Mouse (Mus musculus): ENCODE measurements around the gene Catsper4. TPM values are rescaled to one million over a fixed set of nuclear protein-coding genes. Genes with fewer than 3 reads are reported as not detected.
A peak's percentile ranks its signal among the peaks of the same experiment; 100 is the strongest.
"Not testable (repeated sequence)": the region's sequence is repeated elsewhere in the genome, so short reads cannot be mapped to it uniquely, and the experiment has no call there.

Gene Catsper4
- polyA plus RNA-seq (2014; fragmentation: Nextera tagmentation; extraction: Ambion mirVana) = 0.12 TPM in 1 of 2 replicates, not detected in the other

- Histone ChIP-seq H3K9ac (no peak within 1 kb of the TSS), H3K4me1 (ENCODE audit: insufficient read depth) (no peaks in the 10 kb centered on the region), H3K27ac (ENCODE audit: low read depth) (no peak within 1 kb of the TSS), H3K9me3 (ENCODE audit: low read depth, low read length) (no peaks in the 10 kb centered on the region), H3K4me3 (ENCODE audit: low read depth, low read length) (no peak within 1 kb of the TSS), H3K36me3 (ENCODE audit: insufficient read depth) (0 out of 2 replicates have a peak, but pooled peaks cover 3% of the 10 kb centered on the region), H3K27me3 (ENCODE audit: insufficient read depth, low read length) (no peaks in the 10 kb centered on the region), H3K4me2 (no peak within 1 kb of the TSS)
- ATAC-seq (ENCODE audit: insufficient read depth) (no peak), DNase-seq (peak; percentile 33)
- 55% methylated on average over 8 of the region's 8 CpGs for WGBS
- TF ChIP-seq CTCF (IDR thresholded peaks at IDR 0.05; ENCODE audit: low read depth) = peak; percentile 41; the same call in 1 of the 2 replicates
Measured at GRCm38 (mm10) chr4:134227194-134227593, at the start of gene Catsper4. Gene Catsper4 (minus strand): TSS chr4:134227383.

- Histone ChIP-seq H3K4me2 (peak overlapping the region; percentile 58), H3K4me3 (ENCODE audit: low read depth, low read length) (peak overlapping the region; percentile 25), H3K9ac (0 out of 2 replicates have a peak overlapping the region, but pooled peaks have one; percentile 20), H3K4me1 (ENCODE audit: insufficient read depth) (peaks cover 6% of the 10 kb centered on the region), H3K9me3 (ENCODE audit: low read depth, low read length) (no peaks in the 10 kb centered on the region), H3K27me3 (ENCODE audit: insufficient read depth, low read length) (no peaks in the 10 kb centered on the region), H3K36me3 (ENCODE audit: insufficient read depth) (peaks cover 31% of the 10 kb centered on the region), H3K27ac (ENCODE audit: low read depth) (peak overlapping the region; percentile 60)
- no peak for TF ChIP-seq CTCF (IDR thresholded peaks at IDR 0.05; ENCODE audit: low read depth)
- ATAC-seq (ENCODE audit: insufficient read depth) = peak; percentile 31; the same call in 1 of the 2 replicates
- DNase-seq = peak; percentile 80
- WGBS = 4% methylated on average over 14 of the region's 14 CpGs
Measured at GRCm38 (mm10) chr4:134273417-134274345, 46.5 kb upstream of the Catsper4 start.

- Histone ChIP-seq H3K9me3 (ENCODE audit: low read depth, low read length) (no peaks in the 10 kb centered on the region), H3K4me2 (peak overlapping the region; percentile 58), H3K36me3 (ENCODE audit: insufficient read depth) (peaks cover 25% of the 10 kb centered on the region), H3K27ac (ENCODE audit: low read depth) (peak overlapping the region; percentile 60; the same call in 1 of the 2 replicates), H3K4me1 (ENCODE audit: insufficient read depth) (peaks cover 6% of the 10 kb centered on the region), H3K4me3 (ENCODE audit: low read depth, low read length) (peak overlapping the region; percentile 25), H3K27me3 (ENCODE audit: insufficient read depth, low read length) (no peaks in the 10 kb centered on the region), H3K9ac (no peak overlapping the region)
- no peak for TF ChIP-seq CTCF (IDR thresholded peaks at IDR 0.05; ENCODE audit: low read depth)
- WGBS = 14% methylated on average over 13 of the region's 13 CpGs
- ATAC-seq (ENCODE audit: insufficient read depth) (no peak), DNase-seq (peak; percentile 59)
Measured at GRCm38 (mm10) chr4:134272731-134273416, 45.7 kb upstream of the Catsper4 start.

- Histone ChIP-seq H3K4me2 (no peak overlapping the region), H3K4me1 (ENCODE audit: insufficient read depth) (peaks cover 6% of the 10 kb centered on the region), H3K4me3 (ENCODE audit: low read depth, low read length) (no peak overlapping the region), H3K27ac (ENCODE audit: low read depth) (no peak overlapping the region), H3K36me3 (ENCODE audit: insufficient read depth) (peaks cover 16% of the 10 kb centered on the region), H3K9ac (no peak overlapping the region), H3K9me3 (ENCODE audit: low read depth, low read length) (no peaks in the 10 kb centered on the region), H3K27me3 (ENCODE audit: insufficient read depth, low read length) (no peaks in the 10 kb centered on the region)
- WGBS = 75% methylated on average over 7 of the region's 7 CpGs
- no peak for TF ChIP-seq CTCF (IDR thresholded peaks at IDR 0.05; ENCODE audit: low read depth)
- ATAC-seq (ENCODE audit: insufficient read depth) (no peak), DNase-seq (no peak)
Measured at GRCm38 (mm10) chr4:134271979-134272378, 44.8 kb upstream of the Catsper4 start.

GRCm38 (mm10) chr4:134269622-134270021 is 42.4 kb upstream of the Catsper4 start:
- not testable (repeated sequence) for ATAC-seq (ENCODE audit: insufficient read depth); H3K27ac ChIP-seq (ENCODE audit: low read depth); H3K4me3 ChIP-seq (ENCODE audit: low read depth, low read length); DNase-seq; H3K4me2 ChIP-seq; H3K27me3 ChIP-seq (ENCODE audit: insufficient read depth, low read length); H3K4me1 ChIP-seq (ENCODE audit: insufficient read depth); H3K9me3 ChIP-seq (ENCODE audit: low read depth, low read length); H3K36me3 ChIP-seq (ENCODE audit: insufficient read depth); H3K9ac ChIP-seq
- peak; percentile 43 for TF ChIP-seq CTCF (IDR thresholded peaks at IDR 0.05; ENCODE audit: low read depth)

GRCm38 (mm10) chr4:134268102-134268655 is 41.0 kb upstream of the Catsper4 start:
- H3K36me3 ChIP-seq (ENCODE audit: insufficient read depth) = no peaks in the 10 kb centered on the region
- no peaks in the 10 kb centered on the region for H3K9me3 ChIP-seq (ENCODE audit: low read depth, low read length)
- ATAC-seq (ENCODE audit: insufficient read depth) (no peak), DNase-seq (peak; percentile 20)
- H3K27me3 ChIP-seq (ENCODE audit: insufficient read depth, low read length) = no peaks in the 10 kb centered on the region
- peaks cover 6% of the 10 kb centered on the region for H3K4me1 ChIP-seq (ENCODE audit: insufficient read depth)
- TF ChIP-seq CTCF (IDR thresholded peaks at IDR 0.05; ENCODE audit: low read depth) = no peak
- no peak overlapping the region for H3K9ac ChIP-seq
- H3K27ac ChIP-seq (ENCODE audit: low read depth) = no peak overlapping the region
- WGBS = 78% methylated on average over 19 of the region's 19 CpGs
- H3K4me3 ChIP-seq (ENCODE audit: low read depth, low read length) = no peak overlapping the region
- no peak overlapping the region for H3K4me2 ChIP-seq

Measured in lung, embryonic 14.5 days (tissue).